Mouse (Mus musculus): Measurements from ENCODE around the gene Gm49380. TPM values are rescaled to one million over a fixed set of nuclear protein-coding genes. Genes with fewer than 3 reads are reported as not detected.

Gene Gm49380
- total RNA-seq, 2 experiments from 2014 or later: not detected

DNA sequence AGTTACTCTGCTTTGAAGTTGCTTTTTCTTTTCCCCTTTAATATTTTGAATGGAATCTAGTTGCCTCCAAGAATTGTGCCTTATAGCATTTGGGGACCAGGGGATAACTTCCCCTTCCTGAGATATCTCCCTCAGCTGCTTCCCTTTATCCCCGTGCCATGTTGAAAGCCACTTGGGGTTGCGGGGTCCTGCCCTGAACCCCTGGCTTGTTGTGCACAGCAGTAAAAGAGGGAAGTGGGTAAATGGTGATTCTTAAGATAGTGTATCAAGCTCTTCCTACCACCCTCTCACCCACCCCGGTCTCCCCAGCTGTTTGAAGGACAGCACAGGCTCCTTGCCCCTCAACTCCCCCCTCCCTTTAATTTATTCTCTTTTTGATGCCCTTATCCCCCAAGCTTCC, 18.6 kb downstream of the Gm49380 start:
- ATAC-seq (ENCODE audit: poor library complexity, severe bottlenecking): peak; percentile 66

DNA sequence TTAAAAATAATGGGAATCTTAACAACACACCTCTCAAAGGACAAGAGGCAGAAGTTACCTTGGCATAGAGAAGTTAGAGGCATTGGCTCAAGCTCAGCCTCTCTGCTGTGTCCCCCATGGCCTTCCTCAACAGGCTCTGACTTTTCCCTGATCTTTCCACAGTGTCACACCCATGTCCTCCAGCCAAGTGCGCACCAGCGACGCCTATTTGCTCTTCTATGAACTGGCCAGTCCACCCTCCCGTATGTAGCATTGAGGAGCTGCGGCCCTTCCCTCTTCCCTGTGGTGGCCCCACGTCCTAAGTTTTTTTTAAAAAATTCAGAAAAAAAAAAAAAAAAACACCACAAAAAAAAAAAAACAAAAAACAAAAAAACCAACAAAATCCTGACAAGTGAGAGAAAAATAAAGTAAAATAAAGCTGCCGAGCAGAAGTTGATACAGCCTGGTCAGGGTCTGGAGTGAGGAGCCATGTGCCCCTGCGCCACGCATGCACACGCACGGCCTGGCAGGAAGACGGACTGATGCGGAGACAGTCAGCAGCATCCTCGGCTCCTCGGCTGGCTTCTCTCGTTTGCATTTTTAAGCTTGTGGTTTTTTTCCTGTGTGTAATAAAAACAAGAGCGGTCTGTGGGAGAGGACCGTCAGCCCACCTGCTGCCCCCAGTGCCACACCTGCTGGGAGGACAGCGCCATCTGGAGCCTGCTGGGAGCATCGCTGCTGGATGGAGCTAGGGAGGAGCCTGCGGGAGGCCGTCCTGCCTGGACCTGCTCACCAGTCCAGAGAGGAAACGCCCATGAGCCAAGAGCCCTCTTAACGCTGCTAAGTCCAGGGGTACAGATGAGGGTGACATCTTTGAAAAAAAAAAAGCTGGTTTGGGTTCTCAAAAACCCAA, 19.4 kb downstream of the Gm49380 start:
- peak; percentile 60 for ATAC-seq (ENCODE audit: poor library complexity, severe bottlenecking)

DNA sequence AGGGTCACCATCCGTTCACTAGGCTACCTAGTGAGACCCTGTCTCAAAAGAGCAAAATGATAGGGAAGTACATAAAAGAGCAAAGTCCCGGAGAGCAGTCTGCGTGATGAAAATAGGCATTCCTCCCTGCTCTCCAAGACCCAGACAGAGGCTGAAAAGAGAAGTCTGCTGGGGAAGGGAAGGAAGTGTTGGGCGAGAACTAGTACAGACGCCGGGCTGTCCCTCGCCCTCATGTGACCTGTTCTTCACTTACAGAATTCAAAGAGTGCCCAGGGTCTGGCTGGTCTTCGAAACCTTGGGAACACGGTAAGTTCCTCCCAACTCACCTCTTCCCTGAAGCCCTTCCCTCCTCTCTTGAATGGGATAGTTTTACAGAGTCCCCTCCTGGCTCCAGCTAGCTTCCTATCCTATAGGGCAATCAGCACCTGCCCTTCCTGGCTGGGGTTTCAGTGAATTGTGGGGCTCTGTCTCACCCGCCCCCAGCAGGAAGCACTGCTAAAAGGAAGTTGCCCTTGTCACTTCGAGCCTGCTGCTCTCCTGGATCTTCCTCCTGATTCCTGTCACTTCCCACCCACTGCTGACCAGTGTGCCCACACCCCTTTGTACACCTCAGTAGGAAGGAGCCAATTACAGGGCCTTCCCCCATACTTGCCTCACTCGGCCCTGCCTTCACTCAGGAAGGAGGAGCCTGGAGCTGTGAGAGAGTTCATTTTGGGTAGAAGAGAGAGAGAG, 24.3 kb downstream of the Gm49380 start:
- peak; percentile 60 for ATAC-seq (ENCODE audit: poor library complexity, severe bottlenecking)

DNA sequence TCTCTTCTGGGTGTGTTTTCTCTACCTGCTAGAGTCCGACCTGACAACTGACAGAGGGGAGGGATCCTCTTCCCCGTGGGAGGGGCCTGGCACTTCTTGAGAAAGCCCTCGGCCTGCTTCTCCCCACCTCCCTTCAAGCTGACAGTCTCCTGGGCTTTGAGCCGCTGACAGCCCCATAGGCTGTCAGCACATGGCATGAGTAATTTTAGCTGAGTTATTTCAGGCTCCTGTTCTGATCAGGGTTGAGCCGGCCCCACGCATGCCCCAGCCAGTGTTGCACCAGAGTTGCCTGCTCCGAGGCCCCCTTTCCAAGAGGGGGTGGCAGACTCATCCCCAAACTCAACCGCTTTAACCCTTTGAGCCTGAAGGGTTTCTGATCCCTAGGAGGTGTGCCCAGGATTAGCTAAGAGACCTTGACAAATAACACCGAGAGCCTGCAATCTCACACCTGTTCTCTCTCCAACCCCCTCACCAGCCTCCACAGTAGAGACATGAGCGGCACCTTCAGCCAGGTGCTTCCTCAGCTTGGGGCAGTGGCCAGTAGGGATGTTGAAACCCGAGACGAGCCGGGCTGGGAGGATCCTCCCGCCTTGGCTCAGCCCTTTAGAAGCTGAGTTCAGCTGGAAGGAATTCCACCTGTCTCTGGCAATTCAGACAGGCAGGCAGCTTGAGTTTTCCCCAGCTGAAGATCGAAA, 25.4 kb downstream of the Gm49380 start:
- no peak for ATAC-seq (ENCODE audit: poor library complexity, severe bottlenecking)

DNA sequence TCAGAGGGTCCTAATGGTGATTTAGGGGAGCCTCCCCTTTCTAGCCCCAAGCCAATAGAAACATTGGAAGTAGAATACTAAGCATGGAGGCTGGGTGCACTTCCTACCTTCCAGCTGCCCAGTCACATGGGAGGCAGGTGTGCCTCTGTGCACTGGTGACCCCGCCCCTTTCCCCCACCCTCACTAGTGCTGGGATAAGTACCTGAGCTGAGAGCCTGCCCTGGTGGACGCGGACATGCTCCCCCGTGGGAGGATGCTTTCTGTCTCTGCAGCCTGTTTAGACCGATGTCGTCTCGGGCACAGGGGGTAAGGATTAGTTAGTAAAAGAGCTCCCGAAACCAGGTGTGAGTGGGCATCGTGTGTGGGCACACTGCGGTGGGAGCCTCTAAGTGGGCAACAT, 26.3 kb downstream of the Gm49380 start:
- ATAC-seq (ENCODE audit: poor library complexity, severe bottlenecking): no peak

DNA sequence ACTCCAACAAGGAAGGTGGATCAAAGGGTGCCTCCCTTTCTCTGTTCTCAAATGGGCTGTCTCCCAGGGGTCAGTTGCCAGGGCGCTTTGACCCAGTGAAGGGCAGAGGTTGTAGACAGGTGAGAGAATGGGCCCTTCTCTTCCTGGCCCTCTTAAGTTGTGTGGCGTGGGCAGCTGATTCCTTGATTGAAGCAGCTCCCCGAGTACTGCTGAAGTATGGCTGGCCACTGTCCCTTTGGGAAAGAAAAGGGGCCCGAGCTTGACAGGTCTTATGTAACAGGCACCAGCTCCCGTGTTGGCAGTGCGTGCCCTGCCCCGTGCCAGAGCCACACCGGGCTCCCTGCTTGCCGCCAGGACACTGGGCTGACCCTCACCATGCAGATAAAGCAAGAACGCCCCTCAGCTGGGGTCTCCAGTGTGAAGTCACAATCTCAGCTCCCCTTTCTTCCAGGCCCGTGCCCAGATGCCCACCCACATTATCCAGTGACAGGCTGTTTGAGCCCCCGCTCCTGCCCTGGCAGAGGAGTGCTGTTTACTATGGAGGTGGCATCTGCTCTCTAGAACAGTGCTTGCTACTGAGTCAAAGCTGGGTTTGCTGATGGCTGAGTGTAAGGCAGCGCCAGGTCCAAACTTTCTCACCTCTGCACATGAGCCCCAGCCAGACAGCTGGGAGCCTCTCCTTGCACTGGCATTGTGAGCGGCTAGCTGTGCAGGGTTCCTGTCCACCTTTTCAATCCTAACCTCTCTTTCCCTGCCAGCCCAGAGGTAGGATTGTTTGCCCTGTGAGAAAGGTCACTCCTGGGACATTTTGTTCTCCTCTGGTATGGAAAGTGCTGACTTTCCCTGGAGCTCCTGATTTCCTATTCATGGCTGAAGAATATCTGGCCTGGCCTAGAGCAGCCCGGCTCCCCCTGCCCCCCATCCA, 27.3 kb downstream of the Gm49380 start:
- ATAC-seq (ENCODE audit: poor library complexity, severe bottlenecking): no peak

DNA sequence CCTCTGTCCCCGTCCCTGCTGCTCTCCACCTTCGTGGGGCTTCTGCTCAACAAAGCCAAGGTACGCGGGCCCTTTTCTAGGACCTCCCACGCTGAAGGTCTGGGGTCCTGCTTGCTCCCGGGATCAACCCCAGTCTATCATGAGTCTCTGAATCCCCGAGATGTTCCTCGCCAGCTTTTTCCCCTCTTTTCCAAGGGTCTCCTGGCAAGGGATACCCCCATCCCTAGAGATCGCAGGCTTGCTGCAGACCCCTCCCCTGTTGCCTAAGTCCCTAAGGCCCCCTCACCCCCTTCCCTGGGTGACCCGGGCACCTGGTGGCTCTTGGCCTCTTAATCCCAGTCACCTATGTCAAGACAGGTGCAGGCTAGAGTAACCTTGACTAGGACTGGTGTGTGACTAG, 28.0 kb downstream of the Gm49380 start:
- no peak for ATAC-seq (ENCODE audit: poor library complexity, severe bottlenecking)

DNA sequence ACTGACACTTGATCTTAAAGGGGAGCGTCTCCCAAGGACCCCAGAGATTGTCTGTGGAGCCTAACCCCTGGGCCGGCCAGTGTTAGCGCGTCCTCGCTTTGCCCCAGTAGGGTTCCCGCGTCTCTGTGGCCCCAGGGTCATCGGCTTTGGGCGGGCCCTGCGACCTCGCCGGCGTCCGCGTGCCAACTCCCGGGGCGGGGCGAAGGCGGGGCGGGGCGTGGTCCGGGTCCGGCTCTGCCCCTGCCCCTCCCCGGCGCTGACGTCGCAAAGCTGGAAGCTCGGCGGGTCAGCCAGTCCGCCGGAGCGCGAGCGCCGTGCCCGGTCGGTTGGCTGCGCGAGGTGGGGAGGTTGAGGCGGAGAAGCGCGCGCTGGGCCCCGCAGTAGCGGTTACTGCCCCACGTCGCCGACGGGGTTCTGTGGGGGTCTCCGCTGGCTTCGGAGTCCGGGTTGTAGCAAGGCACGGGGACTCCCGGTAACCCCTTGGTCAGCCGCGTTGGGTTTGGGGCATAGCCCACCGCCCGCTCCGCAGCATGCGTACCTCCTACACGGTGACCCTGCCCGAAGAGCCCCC, 28.6 kb downstream of the Gm49380 start:
- ATAC-seq (ENCODE audit: poor library complexity, severe bottlenecking): peak; percentile 72

DNA sequence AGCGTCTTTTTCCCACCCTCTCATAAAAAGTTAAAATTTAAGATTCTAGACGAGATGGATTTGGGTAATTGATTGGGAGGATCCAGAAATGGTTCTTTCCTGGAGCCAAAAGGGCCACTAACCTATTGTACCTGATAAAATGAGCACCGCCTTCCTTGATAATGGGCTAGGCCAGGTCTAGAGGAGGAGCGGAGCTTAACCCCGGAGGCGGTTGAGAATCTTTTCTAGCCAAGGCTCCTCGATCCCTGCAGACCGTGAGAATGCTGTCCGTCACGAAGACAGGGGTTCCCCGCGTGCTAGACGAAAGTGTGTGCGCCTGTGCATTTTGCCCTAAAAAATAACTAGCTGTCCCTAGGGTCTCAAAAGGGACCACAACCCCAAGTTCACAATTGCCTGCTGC, 29.1 kb downstream of the Gm49380 start:
- no peak for ATAC-seq (ENCODE audit: poor library complexity, severe bottlenecking)

DNA sequence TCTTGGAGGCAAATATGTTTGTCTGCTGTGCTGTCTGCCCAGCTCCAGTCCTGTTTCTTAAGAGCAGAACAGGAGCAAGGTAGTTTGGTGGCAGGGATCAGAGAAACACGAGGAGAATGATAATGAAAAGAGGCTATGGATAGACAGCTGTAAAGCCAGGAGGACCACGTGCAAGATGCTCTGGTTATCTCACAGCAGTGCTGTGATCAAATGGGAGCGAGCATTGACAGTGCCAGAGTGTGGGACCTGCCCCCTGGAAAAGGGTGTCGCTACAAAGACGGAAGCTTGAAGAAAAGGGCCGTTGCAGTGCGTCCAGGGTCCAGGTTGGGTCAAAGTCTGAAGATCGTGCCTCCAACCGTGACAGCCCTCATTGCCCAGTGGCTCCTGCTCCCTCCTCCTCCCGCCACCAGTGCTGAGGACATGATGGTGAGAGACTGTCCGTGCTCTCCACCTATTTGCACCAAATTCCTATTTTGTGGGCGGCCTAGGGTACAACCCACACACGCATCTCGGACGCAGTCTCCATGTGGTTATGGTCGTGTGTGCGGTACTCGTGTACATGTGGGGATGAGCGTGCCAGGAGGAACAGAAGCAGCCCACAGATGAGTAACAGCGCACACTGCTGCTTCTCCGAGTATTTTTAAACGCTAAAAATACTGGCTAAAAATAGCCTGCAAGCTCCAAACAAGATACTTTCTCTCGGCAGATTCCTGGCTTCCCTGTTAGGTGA, 29.7 kb downstream of the Gm49380 start:
- ATAC-seq (ENCODE audit: poor library complexity, severe bottlenecking): no peak

DNA sequence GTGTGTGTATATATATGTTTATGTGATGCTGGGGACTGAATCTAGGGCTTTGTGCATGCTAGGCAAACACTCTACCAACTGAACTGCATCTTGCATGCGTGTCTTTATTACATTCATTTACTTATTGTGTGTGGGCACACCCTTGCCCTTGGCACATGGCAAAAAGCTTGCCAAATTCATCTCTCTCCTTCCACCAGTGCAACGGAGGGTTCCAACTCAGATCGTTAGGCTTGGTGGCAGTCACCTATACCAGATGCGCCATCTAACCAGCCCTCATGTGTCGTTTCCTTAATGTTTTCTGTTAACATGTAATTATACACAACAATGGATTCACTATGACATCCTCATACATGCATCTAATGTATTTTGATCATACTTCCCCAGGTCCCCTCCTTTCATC, 31.0 kb downstream of the Gm49380 start:
- ATAC-seq (ENCODE audit: poor library complexity, severe bottlenecking): no peak

DNA sequence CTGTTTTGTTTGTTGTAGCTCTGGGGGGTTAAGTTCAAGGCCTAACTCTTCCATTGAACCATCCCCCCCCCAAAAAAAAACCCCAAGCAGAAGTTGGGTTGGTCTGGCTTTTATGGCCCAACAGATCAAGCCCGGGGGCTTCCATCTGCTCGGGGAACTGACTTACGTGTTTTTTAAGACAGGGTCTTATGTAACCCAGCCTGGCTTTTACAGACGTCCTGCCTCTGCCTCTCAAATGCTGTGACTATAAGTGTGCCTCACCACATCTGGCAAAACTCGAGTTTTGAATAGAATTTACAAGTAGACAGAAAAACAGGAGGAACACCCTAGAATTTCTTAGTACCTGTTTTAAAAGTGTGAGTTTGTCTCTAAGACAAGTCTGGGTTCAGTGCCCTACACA, 31.7 kb downstream of the Gm49380 start:
- no peak for ATAC-seq (ENCODE audit: poor library complexity, severe bottlenecking)

DNA sequence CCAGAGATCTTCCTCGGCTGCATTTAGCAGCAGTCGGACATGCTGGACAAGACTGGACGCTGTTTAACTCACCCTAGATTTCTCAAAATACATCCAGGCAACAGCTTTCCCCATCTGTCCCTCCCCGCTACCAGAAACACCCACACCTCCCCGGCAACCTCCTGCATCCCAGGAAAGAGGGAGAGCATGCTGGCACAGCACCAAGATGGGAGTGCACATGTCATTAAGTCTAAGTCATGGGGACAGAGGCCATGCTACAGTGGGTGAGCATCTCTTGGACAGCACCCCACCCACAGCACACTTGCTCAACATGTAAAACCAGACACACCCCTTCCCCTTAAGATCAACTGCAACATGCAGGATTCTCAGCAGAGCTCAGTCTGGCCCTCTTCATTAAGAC, 32.3 kb downstream of the Gm49380 start:
- peak; percentile 34 for ATAC-seq (ENCODE audit: poor library complexity, severe bottlenecking)

DNA sequence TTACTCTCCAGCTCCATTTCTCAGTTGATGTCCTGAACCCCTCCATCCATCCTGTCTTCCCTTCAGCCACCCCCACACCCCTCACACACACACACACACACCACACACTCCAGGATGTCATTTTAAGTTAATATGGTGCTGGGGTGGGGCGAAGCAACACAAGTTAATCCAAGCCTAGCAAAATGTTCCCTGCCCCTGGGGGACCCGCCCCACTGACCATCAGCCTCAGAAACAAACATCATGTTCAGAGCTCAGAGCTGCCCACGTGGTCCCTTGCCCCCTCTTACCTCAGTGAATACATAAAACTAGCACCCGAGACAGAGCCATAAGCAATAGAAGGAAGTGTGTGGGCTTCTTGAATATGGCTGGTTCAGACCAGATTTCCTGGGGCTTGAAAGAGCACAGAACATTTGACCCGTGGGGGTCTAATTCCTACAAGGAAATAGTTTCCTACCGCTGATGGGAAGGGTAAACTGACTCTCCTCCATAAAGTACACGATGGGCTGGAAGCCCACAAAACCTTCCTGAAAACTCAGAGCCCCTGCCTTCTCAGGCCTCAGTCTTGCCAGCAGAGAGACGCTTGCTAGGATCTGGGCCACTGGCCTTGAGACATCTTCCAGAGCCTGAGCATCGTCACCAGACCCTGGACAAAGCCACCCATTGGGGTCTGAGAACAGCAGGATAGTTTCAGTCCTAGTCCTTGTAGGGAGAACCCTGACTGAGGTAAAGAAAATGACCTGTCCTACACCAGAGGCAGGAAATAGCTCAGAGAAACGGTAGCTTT, 33.1 kb downstream of the Gm49380 start:
- no peak for ATAC-seq (ENCODE audit: poor library complexity, severe bottlenecking)

DNA sequence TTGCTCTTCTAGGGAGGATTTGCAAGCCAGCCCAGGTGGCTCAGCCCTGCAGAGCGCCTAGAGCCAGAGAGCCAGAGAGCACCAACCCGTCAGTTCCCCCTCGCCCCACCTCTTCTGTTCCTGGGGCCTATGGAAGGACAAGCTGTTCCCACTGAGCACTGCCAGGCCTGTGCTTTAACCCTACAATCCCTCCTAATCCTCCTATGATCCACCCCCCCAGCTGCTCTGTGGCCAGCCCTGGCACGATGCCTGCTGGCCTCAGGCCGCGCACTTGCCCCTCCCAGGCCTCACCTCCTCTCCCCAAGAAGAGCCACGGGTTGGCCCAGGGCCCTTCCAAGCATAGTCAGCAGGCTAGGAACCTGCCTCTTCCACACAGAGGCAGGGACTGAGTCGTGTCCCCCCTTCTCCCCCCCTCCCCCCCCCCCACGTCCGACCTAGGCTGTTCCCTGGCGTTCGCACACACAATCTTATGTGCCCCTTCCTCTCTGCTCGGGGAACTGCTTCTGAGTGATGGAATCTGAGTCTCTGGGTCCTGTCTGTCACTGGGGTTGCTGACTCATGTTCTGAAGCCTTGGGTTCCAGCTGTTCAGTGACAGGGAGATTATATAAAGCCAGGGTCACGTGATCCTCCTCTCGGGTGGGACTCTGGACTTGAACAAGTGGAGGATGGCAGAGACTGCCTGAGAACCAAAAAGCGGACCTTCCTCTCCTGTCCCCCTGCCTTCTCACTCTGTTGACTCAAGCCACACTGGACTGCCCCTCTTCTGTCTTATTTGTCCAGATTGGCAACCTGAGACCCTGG, 34.1 kb downstream of the Gm49380 start:
- ATAC-seq (ENCODE audit: poor library complexity, severe bottlenecking): no peak

DNA sequence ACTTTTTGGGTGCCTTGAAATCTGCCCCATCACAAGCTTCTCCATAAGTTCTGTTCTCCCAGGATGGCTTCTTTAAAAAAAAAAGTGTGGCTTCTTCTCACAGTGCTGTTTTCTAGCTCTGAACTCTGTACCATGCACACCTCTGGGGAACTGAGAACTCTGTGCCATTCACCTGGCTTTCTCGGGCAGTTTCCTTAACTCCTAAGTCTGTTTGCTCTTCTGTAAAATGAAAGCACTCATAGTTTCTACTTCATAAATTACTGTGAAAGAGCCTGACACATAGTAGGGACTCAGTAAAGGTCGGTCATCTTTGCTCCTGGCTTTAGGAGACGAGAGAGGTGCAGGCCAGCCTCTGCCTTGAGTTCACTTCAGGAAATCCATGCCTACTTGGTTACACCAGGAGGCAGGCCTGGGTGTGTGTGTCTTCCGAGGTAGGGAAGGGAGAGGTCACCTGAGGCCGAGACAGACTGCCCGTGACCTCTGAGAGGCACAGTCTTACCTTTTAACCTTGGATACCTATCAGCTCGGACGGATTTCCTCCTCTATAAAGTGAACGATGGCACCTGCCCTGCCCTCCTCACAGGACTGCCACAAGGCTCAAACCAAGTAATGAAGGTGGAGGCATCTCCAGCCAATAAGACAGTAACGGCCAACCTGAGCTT, 35.0 kb downstream of the Gm49380 start:
- no peak for ATAC-seq (ENCODE audit: poor library complexity, severe bottlenecking)

DNA sequence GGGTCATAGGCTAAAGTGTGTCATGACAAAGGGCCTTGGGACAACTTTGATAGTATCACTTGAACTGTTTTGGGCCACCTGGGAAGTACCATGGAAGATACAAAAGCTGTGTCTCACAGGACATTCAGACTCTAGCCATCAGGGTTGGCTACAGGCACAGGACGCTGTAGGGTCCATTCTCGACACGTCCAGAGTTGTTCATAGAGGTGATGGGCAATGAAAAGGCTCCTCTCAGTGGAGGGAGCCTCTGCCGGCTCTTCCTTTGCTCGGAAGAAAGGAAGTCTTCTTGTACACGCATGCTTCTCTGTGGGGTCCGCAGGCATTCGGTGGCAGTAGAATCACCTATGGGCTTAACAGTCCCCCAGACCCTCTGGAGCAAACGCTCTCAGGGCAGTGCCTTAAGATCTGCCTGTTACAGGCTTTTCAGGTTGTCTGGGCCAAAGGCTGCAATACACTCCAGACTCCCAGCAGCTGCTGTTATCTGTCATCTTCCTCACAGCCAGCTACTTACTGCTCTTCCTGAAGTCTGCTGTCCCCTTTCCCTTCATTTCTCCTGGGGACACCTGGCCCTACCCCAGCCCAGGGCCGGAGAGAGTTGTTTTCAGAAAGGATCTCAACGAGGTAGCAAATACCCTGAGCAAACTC, 35.9 kb downstream of the Gm49380 start:
- ATAC-seq (ENCODE audit: poor library complexity, severe bottlenecking): no peak

Data from megakaryocyte, adult 5-6 weeks (primary cell).